Mouse (Mus musculus) layer of hippocampus, adult 8-10 months (tissue): ENCODE measurements around the gene Zbtb17. TPM values are rescaled to one million over a fixed set of nuclear protein-coding genes. Genes with fewer than 3 reads are reported as not detected.

Source experiments
- DNase-seq, 2 experiments: peaks; one replicate each; pipeline ENCODE4 v3.0.0; 2022; ENCODE audit warnings: low spot score in 2 of 2
- total RNA-seq, 4 experiments: library from RNA; stranded (reverse); gene quantifications; 2 replicates each; pipeline ENCODE4 v1.2.4; 2022

Gene Zbtb17
- total RNA-seq = 10 to 100 TPM; 27.6 to 35.4 (median 30.4) TPM

- peak; percentile 76 to 85 for DNase-seq
Observed at GRCm38 (mm10) chr4:141444451-141445327, at the start of gene Zbtb17. Gene Zbtb17 (plus strand): TSS chr4:141444654.

GRCm38 (mm10) chr4:141394751-141395150 lies 49.7 kb upstream of the Zbtb17 start:
- no peak for DNase-seq

GRCm38 (mm10) chr4:141397861-141398260 lies 46.6 kb upstream of the Zbtb17 start:
- DNase-seq = no peak

GRCm38 (mm10) chr4:141398545-141398944 lies 45.9 kb upstream of the Zbtb17 start, which contains the start of gene Clcnka:
Gene Clcnka (minus strand): TSS chr4:141398724.
- no peak for DNase-seq

- no peak for DNase-seq
Observed at GRCm38 (mm10) chr4:141400171-141400570, 44.3 kb upstream of the Zbtb17 start.

GRCm38 (mm10) chr4:141404518-141405313 lies 39.7 kb upstream of the Zbtb17 start:
- DNase-seq = peak; percentile 82 to 92

- no peak for DNase-seq
Observed at GRCm38 (mm10) chr4:141405314-141405622, 39.2 kb upstream of the Zbtb17 start.

- no peak for DNase-seq
Observed at GRCm38 (mm10) chr4:141406516-141407299, 37.7 kb upstream of the Zbtb17 start.

GRCm38 (mm10) chr4:141408577-141408976 lies 35.9 kb upstream of the Zbtb17 start:
- DNase-seq = no peak

GRCm38 (mm10) chr4:141411430-141411992 lies 32.9 kb upstream of the Zbtb17 start:
- no peak for DNase-seq

GRCm38 (mm10) chr4:141415924-141416323 lies 28.5 kb upstream of the Zbtb17 start, which contains the start of gene Clcnkb:
Gene Clcnkb (minus strand): TSS chr4:141416014.
- DNase-seq = no peak

GRCm38 (mm10) chr4:141419398-141420191 lies 24.9 kb upstream of the Zbtb17 start:
- no peak for DNase-seq

- DNase-seq = no peak
Observed at GRCm38 (mm10) chr4:141420192-141420829, 24.1 kb upstream of the Zbtb17 start, which contains the start of gene Hspb7. Gene Hspb7 (plus strand): TSS chr4:141420779.

- no peak for DNase-seq
Observed at GRCm38 (mm10) chr4:141420886-141421285, 23.6 kb upstream of the Zbtb17 start.

- no peak for DNase-seq
Observed at GRCm38 (mm10) chr4:141421423-141421822, 23.0 kb upstream of the Zbtb17 start.

GRCm38 (mm10) chr4:141422841-141423240 lies 21.6 kb upstream of the Zbtb17 start:
- no peak for DNase-seq

GRCm38 (mm10) chr4:141423288-141423687 lies 21.2 kb upstream of the Zbtb17 start:
- DNase-seq = no peak

GRCm38 (mm10) chr4:141423691-141424431 lies 20.6 kb upstream of the Zbtb17 start:
- DNase-seq = no peak
